Mouse (Mus musculus) gastrocnemius, postnatal 25 days (tissue): ENCODE data around the gene Tchp. TPM values are rescaled to one million over a fixed set of nuclear protein-coding genes. Genes with fewer than 3 reads are reported as not detected.
A peak's percentile ranks its signal among the peaks of the same experiment; 100 is the strongest.

ENCODE experiments used
- DNase-seq: peaks from one replicate; pipeline ENCODE4 v3.0.0; 2022
- long read RNA-seq, 2 experiments: library from polyadenylated mRNA; stranded (forward); transcript quantifications; one replicate each; pipeline ENCODE4 v2.0.0; 2021
- total RNA-seq, 2 experiments: library from RNA; stranded (reverse); gene quantifications; 1 replicate in 1 of 2; 2 replicates in 1 of 2; pipeline ENCODE4 v1.2.3; 2021

The Tchp gene
- total RNA-seq, result 1 to 10 TPM; 2.3 to 2.8 TPM
- long read RNA-seq, experiment 1, partial matches to known transcripts, result 0 of 1 reads
- long read RNA-seq, experiment 1, other reads (novel, unspliced or antisense), result 1 of 1 reads
- long read RNA-seq, experiment 2, transcript Tchp-201 (13 exons, 2,882 nt), result major isoform, 8 of 10 reads
- long read RNA-seq, experiment 2, partial matches to known transcripts, result 1 of 10 reads
- long read RNA-seq, experiment 2, other reads (novel, unspliced or antisense), result 1 of 10 reads

DNA sequence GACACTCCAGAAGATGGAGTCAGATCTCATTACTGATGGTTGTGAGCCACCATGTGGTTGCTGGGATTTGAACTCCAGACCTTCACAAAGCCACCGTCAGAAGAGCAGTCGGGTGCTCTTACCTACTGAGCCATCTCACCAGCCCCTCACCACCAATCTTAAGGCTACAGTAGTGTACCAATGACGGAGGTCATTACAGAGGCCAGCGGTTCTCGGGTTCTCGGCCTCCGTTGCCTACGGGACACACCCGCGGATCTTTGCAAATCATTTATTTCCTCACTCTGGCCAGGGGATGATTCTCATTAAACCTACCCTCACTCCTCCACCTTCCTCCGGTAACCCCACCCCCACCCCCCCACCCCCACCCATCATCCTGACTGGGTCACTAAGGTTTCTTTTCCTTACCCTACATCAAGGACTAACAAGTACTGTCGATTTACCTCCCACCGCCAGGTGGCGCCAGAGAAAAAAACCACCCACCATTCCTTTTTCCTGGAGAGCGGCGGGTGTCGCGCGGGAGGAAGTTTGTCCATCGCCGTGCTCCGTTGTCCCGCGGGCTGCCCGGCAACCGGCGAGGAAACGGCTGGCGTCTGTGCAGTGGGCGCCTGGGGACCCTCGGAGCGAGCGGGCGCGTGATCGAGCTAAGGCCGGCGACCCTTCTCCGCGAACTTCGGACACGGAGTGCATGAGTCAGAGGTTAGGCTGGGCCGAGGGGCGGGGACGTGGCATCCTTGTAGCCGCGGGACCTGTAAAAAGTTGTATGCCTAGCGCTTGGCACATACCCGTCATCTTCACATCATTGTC lies at the start of gene Tchp:
Gene Tchp, plus strand, starts transcription at position 496 of the 804 bp plus-strand sequence.
- DNase-seq, result peak; percentile 90

DNA sequence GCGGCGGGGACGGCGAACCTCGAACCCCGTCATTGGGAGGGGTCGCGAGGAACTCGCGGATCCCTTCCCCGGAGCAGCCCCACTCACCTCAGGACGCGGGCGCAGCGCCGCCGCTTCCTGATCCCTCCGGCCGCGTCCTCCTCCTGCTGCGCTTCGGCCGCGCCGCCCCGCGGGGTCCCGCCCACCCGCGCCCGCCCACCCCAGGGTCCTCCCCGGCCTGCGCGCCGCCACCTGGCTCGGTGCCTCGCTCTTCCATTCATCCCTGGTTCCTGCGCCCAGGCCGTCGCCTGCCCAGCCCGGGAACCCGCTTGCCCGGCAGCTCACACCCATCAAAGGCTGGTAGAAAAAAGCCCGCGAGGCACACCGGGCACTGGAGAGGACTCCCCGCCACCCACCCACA lies 49.3 kb upstream of the Tchp start, which contains the start of gene Trpv4:
Gene Trpv4, minus strand, starts transcription at position 167 of the 400 bp plus-strand sequence.
- no peak for DNase-seq

DNA sequence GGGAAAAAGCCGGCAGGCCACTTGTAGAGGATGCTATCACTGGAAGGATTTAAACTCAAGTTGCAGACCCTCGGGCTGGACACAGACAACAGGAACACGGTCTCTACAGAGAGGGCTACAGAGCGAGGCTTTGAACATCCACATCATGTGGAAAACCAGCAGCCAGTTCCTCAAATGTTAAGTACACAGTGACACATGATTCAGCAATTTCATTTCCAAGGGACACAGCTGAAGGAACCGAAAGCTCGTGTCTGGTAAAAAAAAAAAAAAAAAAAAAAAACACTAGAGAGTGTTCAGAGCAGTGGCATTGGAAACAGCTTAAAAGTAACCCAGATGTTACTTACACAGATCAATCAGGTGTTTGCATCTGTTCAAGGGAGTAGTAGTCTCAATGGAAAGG lies 46.5 kb upstream of the Tchp start:
- DNase-seq, result no peak

GRCm38 (mm10) chr5:114664139-114664538 lies 43.4 kb upstream of the Tchp start:
- DNase-seq, result no peak

GRCm38 (mm10) chr5:114664750-114665149 lies 42.8 kb upstream of the Tchp start:
- DNase-seq, result no peak

DNA sequence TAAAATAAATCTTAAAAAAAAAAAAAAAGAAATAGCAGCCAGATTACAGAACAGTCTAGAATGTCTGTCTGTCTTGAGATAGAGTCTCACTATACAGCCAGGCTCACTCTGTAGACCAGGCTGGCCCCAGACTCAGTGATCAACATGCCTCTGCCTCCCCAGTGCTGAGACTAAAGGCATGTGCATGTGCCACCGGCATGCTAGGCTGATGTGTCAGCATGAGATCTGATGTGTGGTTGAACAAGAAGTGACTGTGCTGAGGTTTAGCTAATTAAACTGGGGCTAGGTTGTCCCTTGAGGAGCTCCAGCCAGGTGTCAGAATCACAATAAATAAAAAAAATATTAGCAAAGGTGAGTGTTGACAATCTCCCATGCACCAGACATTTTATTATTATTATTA lies 40.9 kb upstream of the Tchp start:
- DNase-seq, result no peak

- peak; percentile 96 for DNase-seq
Measured at GRCm38 (mm10) chr5:114667228-114667856, 40.2 kb upstream of the Tchp start.

DNA sequence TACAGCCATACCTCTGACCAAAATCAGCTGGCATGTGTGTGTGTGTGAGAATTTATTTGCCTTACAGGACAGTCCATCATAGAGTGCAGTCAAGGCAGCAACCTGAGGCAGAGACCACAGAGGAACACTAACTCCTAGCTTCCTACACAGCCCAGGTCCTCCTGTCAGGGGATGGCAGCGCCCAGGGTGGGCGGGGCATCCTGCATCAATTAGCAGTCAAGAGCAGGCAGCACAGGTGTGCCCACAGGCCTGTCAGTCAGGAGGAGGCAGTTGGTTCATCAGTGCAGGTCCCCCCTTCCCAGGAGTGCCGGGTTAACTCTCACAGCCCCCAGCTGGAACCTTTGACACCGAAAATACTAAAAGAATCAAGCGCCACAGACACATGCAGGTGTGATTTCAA lies 38.5 kb upstream of the Tchp start:
- no peak for DNase-seq

- DNase-seq, result no peak
Measured at GRCm38 (mm10) chr5:114673114-114673513, 34.4 kb upstream of the Tchp start.

DNA sequence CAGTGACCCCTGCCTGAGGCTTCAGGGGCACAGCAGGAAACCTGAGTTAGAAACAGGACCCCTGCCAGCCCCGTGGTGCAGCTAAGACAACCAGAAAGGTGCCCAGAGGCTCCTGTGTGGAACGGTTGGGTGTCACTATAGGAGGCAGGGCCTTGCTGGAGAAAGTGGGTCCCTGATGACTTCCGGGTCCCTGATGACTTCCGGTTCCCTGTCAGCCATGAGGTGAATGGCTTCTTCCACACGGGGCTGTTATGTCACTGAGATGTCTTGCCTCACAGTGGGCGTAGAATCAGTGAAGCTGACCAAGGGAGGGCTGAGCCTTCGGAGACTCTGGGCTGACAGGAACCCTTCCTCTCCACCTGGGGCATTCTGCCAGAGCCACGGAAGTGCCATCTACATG lies 33.0 kb upstream of the Tchp start:
- no peak for DNase-seq

GRCm38 (mm10) chr5:114679841-114680591 lies 27.5 kb upstream of the Tchp start:
- no peak for DNase-seq

DNA sequence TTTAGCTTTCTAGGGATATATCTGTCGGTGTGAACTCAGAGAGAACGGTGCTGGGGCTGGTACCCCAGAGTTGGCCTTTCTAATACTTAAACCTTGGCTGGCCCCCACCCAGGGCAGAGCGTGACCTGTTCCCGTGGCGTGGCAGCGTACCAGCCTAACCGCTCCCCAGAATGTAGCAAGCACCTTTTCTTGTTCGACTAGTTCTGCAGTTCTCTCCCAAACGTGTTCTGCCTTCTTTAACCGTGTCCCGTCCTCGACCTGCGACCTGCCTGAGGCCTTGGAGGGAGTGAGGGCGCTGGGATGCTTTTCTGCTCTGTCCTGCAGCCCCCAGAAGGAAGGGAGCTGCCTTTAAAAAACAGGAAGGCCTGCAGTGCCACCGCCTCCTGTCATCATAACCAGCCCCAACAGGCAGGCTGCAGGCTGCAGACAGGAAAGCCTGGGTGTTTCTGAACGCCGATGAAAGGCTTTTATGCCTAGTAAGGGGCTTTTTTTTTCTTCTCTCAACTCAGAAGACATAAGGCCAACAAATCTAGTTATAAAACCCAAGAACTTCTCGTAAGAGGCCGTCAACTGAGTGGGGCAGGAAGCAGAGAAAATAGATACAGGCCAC lies 26.8 kb upstream of the Tchp start:
- DNase-seq, result no peak

DNA sequence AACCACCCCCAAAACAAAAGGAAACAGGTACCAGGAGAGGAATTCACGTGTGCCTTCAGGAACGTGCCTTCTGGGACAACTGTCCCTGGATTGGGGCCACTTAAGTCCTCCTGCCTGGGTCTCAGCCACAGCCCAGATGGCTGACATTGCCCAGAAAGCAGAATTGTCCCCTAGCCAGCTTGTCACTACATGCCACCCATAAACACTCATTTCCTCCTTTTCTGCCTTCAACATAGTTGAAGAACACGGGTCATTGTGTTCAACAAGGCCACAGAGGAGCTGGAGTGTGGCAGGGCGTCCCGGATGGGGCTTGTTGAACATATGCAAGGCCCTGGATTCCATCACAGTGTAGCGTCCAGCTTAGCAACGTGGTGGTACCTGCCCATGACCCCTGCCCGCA lies 25.8 kb upstream of the Tchp start:
- no peak for DNase-seq

DNA sequence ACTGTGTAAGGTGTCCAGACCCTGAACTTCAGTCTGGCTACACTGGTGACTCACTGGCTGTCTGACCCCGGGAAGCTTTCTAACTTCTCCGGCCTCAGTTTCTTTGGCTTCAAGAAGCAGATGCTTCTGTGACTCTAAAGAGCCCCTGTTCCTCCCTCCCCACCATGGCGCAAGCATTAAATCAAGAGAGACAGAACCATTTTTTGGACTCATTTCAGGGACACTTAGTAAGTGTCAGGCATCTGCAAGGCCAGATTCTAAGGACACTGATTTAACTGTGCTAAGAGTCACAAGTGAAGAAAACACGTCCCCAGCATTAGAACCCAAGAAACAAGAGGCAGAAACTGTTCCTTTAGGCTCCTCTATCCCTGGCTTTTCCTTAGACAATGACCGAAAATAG lies 21.6 kb upstream of the Tchp start:
- no peak for DNase-seq

DNA sequence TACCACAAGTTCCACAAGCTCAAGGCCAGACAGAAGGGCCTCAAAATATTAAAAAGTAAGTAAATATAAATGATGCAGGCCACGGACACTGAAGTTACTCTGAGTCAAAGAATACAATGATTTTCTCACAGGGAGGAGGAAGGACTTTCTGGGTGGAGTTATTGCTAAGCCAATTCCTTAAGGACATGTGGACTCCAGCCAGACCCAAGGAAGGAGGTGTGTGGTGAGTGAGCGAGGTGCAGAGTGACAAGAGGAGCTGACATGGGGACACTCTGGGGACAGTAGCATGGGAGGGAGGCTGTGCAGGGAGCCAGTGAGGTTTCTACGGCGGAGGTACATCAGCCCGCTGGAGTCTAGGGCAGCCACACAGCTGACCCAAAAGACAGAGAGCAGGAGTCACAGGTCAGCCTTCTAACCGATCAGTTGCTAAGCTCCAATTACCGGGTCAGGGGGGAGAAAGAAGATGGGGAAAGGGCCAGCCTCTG lies 20.8 kb upstream of the Tchp start:
- DNase-seq, result no peak

DNA sequence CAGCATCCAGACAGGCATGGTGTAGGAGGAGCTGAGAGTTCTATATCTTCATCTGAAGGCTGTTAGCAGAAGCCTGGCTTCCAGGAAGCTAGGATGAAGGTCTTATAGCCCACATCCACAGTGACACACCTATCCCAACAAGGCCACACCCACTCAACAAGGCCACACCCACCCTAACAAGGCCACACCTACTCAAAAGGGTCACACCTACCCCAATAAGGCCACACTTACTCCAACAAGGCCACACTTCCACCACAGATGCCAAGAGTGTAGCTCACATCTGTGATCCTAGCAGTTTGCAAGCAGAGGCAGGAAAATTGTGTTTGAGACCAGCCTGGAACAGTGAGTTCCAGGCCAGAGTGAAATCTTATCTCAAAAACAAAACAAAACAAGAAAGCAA lies 19.7 kb upstream of the Tchp start:
- no peak for DNase-seq

DNA sequence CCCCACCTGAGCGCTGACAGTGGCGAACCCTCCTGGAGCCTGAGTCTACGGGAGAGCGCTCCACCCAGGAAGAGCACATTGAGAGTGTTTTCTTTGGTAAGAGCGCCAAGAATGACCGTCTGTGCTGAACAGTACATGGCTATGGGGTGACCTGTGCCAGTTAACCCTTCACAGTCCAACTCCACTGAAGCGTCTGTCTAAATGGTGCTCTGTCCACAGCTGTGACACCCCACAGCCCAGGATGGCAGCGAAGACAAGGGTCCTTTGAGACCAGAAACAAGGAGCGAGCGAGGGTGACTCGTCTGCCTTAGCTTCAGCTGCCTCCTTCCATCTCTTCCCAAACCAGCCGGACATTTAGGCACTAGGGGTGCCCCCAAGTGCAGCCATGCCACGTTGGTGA lies 18.9 kb upstream of the Tchp start:
- no peak for DNase-seq

- DNase-seq, result no peak
Measured at GRCm38 (mm10) chr5:114689700-114690366, 17.7 kb upstream of the Tchp start.

DNA sequence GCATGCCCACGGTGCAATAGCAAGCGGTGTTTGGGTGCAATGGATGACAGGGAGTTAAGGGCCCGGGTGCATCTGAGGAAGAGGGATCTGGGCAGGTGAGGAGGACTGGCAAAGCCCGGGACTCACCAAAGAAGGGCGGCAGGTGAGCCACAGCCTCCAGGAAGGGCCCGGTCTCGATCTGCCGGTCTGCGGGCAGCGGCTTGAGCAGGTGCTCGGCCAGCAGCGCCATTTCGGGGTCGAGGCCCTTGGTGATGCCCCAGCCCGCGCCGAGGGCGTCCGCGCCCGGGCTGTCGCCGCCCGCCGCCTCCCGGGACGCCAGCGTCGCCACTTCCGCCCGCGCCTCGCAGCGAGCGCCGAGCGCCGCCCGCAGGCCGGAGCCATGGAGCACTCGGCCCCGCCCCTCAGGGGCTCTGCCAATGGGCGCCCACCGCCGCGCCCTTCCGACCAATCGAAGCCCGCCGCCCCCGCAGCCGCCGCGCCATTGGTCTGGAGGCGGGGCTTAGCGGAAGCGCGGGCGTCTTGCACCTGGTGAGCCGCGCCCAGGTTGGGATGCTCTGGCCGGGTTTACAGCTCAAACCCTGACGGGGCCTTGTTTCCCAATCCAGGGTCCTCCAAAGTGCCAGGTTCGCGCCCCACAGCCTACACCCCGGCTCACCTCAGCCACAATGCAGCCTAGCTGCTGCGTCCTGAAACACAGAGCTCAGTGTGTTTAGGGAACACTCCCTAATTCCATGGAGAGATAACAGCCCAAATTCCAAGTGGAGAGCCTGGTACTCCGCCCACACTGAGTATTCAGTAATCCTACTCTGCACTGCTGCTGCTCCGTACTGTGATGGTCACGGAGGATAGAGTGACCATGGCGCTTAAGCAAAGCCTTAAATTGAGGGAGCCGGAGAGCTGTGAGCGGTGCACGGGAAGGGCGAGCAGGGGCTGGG lies 16.7 kb upstream of the Tchp start, which contains the start of gene Gltp:
Gene Gltp, minus strand, starts transcription at position 352 of the 935 bp plus-strand sequence.
- peak; percentile 92 for DNase-seq

GRCm38 (mm10) chr5:114695775-114696174 lies 11.8 kb upstream of the Tchp start:
- DNase-seq, result no peak
